Mouse (Mus musculus) lung, postnatal 14 days (tissue): ENCODE data around the gene Aicda.
A peak's percentile ranks its signal among the peaks of the same experiment; 100 is the strongest.

ENCODE experiments used
- DNase-seq: peaks from one replicate; pipeline ENCODE4 v3.0.0; 2021

Aicda gene

DNA sequence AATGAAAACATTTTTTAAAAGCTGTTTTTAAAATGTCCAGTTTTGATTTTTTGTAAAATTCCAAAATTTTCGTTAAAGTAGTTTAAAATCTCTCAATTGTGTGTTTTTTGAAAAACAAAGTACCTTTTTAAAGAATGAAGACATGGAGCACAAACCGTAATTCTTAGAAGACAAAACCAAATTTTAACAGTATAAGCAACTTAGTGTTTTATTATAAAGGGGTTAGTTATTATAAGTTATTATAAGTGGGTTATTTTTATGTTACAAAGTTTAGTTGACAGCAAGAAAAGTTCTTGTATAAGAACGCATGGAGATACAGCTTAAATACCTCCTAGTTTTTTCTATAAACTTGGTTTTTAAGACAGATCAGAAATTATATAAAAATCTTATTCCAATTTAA, 48.0 kb downstream of the Aicda start:
- DNase-seq: no peak

DNA sequence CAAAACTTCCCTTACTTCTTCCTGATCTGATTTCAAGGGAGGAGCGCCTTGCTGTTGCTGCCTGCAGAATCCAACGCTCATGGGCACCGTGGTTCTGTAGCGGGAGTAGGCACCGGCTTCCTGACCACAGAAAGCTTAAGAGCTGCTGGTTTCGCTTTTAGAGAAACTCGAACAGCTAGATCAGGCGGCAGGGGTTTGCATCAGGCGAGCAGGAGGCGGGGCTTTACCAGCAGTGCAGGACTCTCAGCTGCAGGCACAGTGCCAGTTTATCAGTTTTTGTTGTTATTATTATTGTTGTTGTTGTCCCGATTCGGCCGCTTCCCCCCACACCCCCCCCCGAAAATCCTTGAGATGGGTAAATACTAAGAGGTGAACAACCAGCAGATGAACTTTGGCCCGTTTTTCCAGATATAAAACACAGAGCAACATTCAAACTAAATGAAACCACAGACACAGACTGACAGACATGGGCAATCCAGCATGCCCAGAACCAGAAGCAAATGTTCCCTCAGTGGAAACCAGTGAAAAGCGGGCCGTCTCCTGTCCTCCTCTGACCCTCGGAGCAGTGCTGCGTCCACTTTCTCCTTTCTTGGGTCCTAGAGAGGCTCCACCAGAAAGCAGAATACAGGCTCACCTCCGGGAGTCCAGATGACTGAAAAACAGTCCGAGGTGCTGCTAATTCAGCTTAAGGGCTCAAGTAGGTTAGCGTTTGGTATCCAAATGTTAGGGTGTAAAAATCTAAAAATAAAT, 48.8 kb downstream of the Aicda start, which contains the start of gene Apobec1:
TSS of gene Apobec1 (minus strand) at position 203 of the 750 bp plus-strand sequence.
- peak; percentile 79 for DNase-seq

DNA sequence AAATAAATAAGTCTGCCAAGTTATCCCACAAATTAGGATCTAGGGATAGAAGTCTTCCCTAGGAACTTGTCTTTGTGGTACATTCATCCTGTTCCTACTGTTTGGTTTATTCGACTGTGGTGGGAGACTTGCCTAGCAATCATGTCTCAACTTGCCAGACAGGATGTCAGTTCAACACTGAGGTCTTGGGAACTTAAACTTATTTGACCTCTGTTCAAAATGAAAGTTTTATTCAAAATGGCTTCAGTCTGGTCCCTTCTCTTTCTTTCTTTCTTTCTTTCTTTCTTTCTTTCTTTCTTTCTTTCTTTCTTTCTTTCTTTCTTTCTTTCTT, 49.4 kb downstream of the Aicda start:
- DNase-seq: no peak

DNA sequence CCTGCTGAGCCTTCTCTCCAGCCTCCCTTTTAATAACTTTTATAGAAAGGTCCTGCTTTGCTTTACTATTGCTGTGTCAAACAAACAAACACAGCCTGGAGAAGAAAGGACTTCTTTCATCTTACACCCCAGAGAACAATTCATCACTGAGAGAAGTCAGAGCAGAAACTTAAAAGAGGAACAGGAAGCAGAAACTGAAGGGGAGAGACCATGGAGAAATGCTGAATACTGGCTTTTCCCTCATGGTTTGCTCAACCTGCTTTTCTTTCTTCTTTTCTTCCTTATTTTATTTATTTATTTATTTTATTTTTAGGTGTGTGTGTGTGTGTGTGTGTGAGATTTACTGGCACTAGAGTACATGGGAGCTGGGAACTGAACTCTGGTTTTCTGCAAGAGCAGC, 50.7 kb downstream of the Aicda start:
- DNase-seq: no peak

DNA sequence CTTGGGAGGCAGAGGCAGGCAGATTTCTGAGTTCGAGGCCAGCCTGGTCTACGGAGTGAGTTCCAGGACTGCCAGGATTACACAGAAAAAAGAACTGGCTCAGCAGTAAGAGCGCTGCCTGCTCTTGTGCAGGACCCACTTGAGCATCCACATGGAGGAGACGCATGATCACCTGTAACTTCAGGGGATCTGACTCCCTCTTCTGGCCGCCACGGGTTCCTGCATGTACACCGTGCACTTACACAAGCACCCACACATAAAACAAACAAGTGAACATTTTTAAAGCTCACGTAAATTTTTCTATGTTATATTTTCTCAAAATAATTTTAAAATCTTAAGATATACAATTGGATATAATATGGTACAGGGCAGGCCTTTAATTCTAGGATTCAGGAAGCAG, 51.9 kb downstream of the Aicda start:
- no peak for DNase-seq

DNA sequence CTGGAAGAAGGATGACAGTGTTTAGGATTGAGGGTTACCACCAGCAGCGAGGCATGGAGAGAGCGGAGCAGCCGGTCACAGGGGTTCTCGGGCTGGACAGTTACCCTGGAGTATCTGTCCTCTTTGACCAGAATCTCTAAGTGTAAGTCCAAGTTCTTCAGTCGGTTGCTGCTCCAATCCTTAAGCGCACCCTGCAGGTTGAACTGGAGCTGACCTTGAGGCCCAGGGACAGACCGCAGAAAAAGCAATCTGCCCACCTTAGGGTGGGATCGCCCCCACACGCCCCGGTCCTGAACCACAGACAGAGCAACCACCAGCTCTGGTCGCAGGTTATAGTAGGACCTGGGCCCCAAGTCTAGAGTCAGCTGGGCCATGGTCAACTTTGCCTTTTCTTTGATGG, 53.1 kb downstream of the Aicda start:
- DNase-seq: no peak

DNA sequence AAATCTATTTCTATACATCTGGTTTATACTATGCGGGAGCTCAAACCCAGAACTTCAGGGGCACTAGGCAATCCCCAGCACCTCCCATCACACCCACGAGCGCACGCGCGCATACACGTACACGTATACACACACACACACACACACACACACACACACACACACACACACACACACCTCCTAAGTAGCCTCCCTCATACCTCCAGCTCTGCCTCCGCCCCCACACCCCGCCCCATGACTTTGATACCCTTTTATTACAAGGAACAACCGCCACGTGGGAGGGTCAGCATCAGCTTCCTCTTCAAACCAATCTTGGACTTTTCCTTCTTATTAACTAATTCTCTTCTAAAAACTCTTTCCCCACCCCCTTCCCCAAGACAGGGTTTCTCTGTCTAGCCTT, 54.1 kb downstream of the Aicda start:
- no peak for DNase-seq

DNA sequence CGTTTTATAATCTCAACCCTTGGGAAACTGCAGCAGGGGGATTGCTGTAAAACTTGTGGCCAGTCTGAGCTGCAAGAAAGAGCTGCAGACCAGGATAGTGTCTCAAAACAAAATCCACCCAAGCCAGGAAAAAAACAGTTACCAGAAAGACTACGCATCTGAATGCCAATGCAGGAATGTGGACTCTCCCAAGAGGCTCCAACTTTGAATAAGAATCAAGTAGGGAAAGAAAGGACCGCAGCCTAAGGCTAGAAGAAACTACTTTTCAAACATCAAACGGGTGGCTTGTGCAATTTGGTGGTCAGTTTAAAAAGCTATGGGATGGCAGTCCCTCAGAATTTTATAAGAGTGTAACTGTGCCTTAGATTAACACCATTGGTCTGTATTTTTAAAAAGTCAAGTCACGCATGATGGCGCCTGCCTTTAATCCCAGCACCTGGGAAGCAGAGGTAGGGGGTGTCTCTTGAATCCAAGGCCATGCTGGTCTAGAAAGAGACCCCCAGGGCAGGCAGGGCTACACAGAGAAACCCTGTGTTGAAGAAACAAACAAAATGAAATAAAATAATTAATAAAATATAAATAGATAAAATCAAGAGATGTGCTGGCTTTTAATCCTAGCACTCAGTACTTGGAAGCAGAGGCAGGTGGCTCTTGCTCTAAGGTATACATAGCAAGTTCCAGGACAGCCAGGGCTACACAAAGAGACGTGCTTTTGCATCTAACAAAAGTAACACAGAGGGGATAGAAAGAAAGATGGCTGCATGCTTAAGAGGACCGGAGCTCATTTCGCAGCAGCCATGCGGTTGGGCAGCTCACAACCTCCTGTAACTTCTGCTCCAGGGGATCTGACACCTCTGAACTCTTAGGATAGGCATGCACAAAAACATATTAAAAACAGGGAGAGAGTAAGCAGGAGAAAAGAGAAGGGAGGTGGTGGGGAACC, 55.1 kb downstream of the Aicda start:
- DNase-seq: no peak

DNA sequence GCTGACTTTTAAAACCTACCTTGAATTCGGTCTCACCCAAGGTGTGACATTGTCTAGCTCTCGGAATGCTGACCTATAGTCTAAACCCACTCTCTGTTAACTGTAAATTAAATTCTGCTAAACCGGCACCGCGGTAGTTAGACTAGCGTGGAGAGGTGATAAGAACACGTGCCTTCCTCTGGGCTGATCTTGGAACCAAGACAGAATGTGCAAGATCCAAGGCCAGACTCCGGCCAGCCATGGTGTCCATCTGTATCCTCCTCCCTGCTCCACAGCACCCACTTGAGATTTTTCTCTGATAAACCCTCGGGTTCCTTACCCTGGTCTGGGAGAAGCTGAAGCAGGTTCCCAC, 55.8 kb downstream of the Aicda start:
- no peak for DNase-seq

DNA sequence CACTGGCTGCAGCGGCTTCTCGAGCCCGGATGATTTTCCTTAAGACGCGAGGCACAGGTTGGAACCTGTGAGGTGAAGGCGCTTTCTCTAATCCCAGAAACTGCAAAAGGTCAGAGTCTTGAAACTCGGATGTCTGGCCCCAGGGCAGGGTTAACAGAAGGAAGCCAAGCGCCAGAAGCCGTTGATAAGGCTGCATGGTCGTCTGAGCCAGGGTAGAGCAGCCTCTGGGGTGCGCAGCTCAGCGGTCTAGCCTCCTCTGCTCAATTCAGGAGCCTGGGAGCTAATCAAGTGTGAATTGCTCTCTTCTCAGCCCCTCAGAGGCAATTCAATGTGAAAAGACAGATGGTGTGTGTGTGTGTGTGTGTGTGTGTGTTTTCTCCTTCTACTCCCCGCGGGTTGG, 56.2 kb downstream of the Aicda start, which contains the start of gene Gdf3:
TSS of gene Gdf3 (minus strand) at position 317 of the 400 bp plus-strand sequence.
- no peak for DNase-seq

DNA sequence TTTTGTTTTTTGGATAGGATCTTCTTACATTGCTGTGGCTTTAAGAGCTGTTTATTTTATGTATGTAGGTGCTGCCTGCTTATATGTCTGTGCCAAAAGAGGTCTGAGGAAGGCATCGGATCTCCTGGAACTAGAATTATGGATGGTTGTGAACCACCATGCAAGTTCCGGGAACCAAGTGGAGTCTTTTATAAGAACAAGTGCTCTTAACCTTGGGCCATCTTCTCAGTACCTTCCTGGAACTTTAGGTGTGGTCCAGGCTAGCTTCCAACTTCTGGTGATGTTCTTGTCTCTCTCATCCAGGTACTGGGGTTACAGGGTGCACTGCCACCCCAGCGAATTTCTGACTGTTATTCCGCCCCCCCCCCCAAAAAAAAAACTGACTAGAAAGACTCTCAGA, 58.8 kb downstream of the Aicda start:
- DNase-seq: no peak
